ENCODE assay signal across 8 mouse cellular contexts in genomic region chr9:21545916-21546788, GRCm38 (mm10). TPM values are rescaled to one million over a fixed set of nuclear protein-coding genes. Genes with fewer than 3 reads are reported as not detected.
DNase-seq lines count a peak whose midpoint lies in the region; ATAC-seq lines count a peak whose summit lies in the region.

No protein-coding gene starts in this region.

- DNase-seq in adrenal gland, adult (ENCODE audit: inconsistent age in 2 of 2, low spot score in 1 of 2), result peak; percentile 100
- peak; percentile 98 for DNase-seq in embryo, embryonic 10.5 days (ENCODE audit: low spot score)
- peak; percentile 100 for DNase-seq in gastrocnemius, postnatal 14 days
- DNase-seq in left cerebral cortex, postnatal 10 days (ENCODE audit: extremely low spot score in 1 of 2, low spot score in 2 of 2), result peak; percentile 98 to 99
- peak; percentile 100 for DNase-seq in right cerebral cortex, postnatal 25 days
- DNase-seq in urinary bladder, postnatal 4 days (ENCODE audit: low spot score in 2 of 2), result peak; percentile 99 to 100

- intact Hi-C loops in gastrocnemius, postnatal 14 days (cut with DNase I; ENCODE audit: low total_unique reads), result loop anchor here (5.0 kb wide), 1 partner anchor 41 kb away; no protein-coding TSS in a partner anchor
- intact Hi-C loops in left cerebral cortex, postnatal 10 days (cut with DNase I), result no loop called here

- ATAC-seq in inflammation-experienced regulatory T-cells, adult 6 months, result peak; percentile 84
- peak; percentile 93 for ATAC-seq in megakaryocyte-erythroid progenitor cell, adult 5-6 weeks (replicated peaks; ENCODE audit: low FRiP score, low TSS enrichment, poor library complexity, severe bottlenecking)

RNA-seq across cellular contexts. Expression of gene Carm1, which starts 0.5 kb away (rescaled TPM):
- 10 to 100 TPM; 62.8 to 68.0 TPM for total RNA-seq in gastrocnemius, postnatal 14 days (2021)
- 10 to 100 TPM in 1 of 3 experiments, 1 to 10 TPM in 2; 5.3 to 11.0 (median 7.0) TPM for polyA plus RNA-seq in inflammation-experienced regulatory T-cells, adult 6 months (2017; shearing (Covaris generic))
- 10 to 100 TPM; 71.7 to 74.1 TPM for total RNA-seq in left cerebral cortex, postnatal 10 days (2021)
- 95.2 and 131 TPM in 2 replicates for total RNA-seq in megakaryocyte-erythroid progenitor cell, adult 5-6 weeks (2014; fragmentation: Nextera tagmentation)
- total RNA-seq in megakaryocyte-erythroid progenitor cell, adult 5-6 weeks (2017), result 24.9 and 46.0 TPM in 2 replicates

RNA-seq across cellular contexts. Expression of gene AB124611, which starts 20.2 kb away (rescaled TPM):
- total RNA-seq in gastrocnemius, postnatal 14 days (2021), result 1 to 10 TPM; 1.0 to 1.5 TPM
- polyA plus RNA-seq in inflammation-experienced regulatory T-cells, adult 6 months (2017; shearing (Covaris generic)), result 10 to 100 TPM; 49.9 to 71.1 (median 57.8) TPM
- under 1 TPM in 1 of 2 experiments, not detected in 1; 0.58 TPM for total RNA-seq in left cerebral cortex, postnatal 10 days (2021)
- total RNA-seq in megakaryocyte-erythroid progenitor cell, adult 5-6 weeks (2014; fragmentation: Nextera tagmentation), result 2.5 and 5.3 TPM in 2 replicates
- 1.8 and 11.3 TPM in 2 replicates for total RNA-seq in megakaryocyte-erythroid progenitor cell, adult 5-6 weeks (2017)

RNA-seq across cellular contexts. Expression of gene Tmed1, which starts 36.1 kb away (rescaled TPM):
- 10 to 100 TPM; 25.9 to 29.3 TPM for total RNA-seq in gastrocnemius, postnatal 14 days (2021)
- 1 to 10 TPM; 3.2 to 6.3 (median 5.8) TPM for polyA plus RNA-seq in inflammation-experienced regulatory T-cells, adult 6 months (2017; shearing (Covaris generic))
- total RNA-seq in left cerebral cortex, postnatal 10 days (2021), result 10 to 100 TPM; 18.3 to 19.8 TPM
- total RNA-seq in megakaryocyte-erythroid progenitor cell, adult 5-6 weeks (2014; fragmentation: Nextera tagmentation), result 17.0 and 26.4 TPM in 2 replicates
- 13.5 and 14.6 TPM in 2 replicates for total RNA-seq in megakaryocyte-erythroid progenitor cell, adult 5-6 weeks (2017)

RNA-seq across cellular contexts. Expression of gene Timm29, which starts 46.4 kb away (rescaled TPM):
- total RNA-seq in gastrocnemius, postnatal 14 days (2021), result 10 to 100 TPM; 41.4 to 44.5 TPM
- 1 to 10 TPM; 3.0 to 5.6 (median 3.4) TPM for polyA plus RNA-seq in inflammation-experienced regulatory T-cells, adult 6 months (2017; shearing (Covaris generic))
- total RNA-seq in left cerebral cortex, postnatal 10 days (2021), result 10 to 100 TPM; 47.6 to 50.7 TPM
- 27.2 and 30.2 TPM in 2 replicates for total RNA-seq in megakaryocyte-erythroid progenitor cell, adult 5-6 weeks (2014; fragmentation: Nextera tagmentation)
- 37.6 and 51.4 TPM in 2 replicates for total RNA-seq in megakaryocyte-erythroid progenitor cell, adult 5-6 weeks (2017)

RNA-seq across cellular contexts. Expression of gene Yipf2, which starts 46.5 kb away (rescaled TPM):
- 1 to 10 TPM; 4.6 to 5.8 TPM for total RNA-seq in gastrocnemius, postnatal 14 days (2021)
- 10 to 100 TPM; 12.4 to 26.5 (median 18.1) TPM for polyA plus RNA-seq in inflammation-experienced regulatory T-cells, adult 6 months (2017; shearing (Covaris generic))
- total RNA-seq in left cerebral cortex, postnatal 10 days (2021), result 10 to 100 TPM; 12.7 to 13.9 TPM
- total RNA-seq in megakaryocyte-erythroid progenitor cell, adult 5-6 weeks (2014; fragmentation: Nextera tagmentation), result 3.6 and 5.6 TPM in 2 replicates
- total RNA-seq in megakaryocyte-erythroid progenitor cell, adult 5-6 weeks (2017), result 3.1 and 4.9 TPM in 2 replicates

Comparison
In these comparisons a context has a peak if more than half of its experiments do, and no peak if none do; other contexts are left out.
1. Peak in every context shown above with its lines: DNase-seq and ATAC-seq.